Mouse (Mus musculus): ENCODE data around the gene Nkain2.

The Nkain2 gene

GRCm38 (mm10) chr10:32576559-32577275 is 313.5 kb downstream of the Nkain2 start:
- DNase-seq: no peak

GRCm38 (mm10) chr10:32557673-32558072 is 332.6 kb downstream of the Nkain2 start:
- no peak for DNase-seq

- no peak for DNase-seq
Observed at GRCm38 (mm10) chr10:32536057-32536456, 354.2 kb downstream of the Nkain2 start.

- no peak for DNase-seq
Observed at GRCm38 (mm10) chr10:32510821-32511220, 379.4 kb downstream of the Nkain2 start.

GRCm38 (mm10) chr10:32494591-32495182 is 395.6 kb downstream of the Nkain2 start:
- DNase-seq: no peak

GRCm38 (mm10) chr10:32493600-32493999 is 396.7 kb downstream of the Nkain2 start:
- no peak for DNase-seq

- no peak for DNase-seq
Observed at GRCm38 (mm10) chr10:32462726-32463125, 427.5 kb downstream of the Nkain2 start.

- DNase-seq: no peak
Observed at GRCm38 (mm10) chr10:32439932-32440519, 450.2 kb downstream of the Nkain2 start.

GRCm38 (mm10) chr10:32414228-32414627 is 476.0 kb downstream of the Nkain2 start:
- DNase-seq: no peak

- no peak for DNase-seq
Observed at GRCm38 (mm10) chr10:32411331-32411730, 478.9 kb downstream of the Nkain2 start.

GRCm38 (mm10) chr10:32400961-32401360 is 489.3 kb downstream of the Nkain2 start:
- DNase-seq: no peak

- DNase-seq: no peak
Observed at GRCm38 (mm10) chr10:32393859-32394521, 496.3 kb downstream of the Nkain2 start.

- DNase-seq: no peak
Observed at GRCm38 (mm10) chr10:32393326-32393725, 496.9 kb downstream of the Nkain2 start.

- DNase-seq: no peak
Observed at GRCm38 (mm10) chr10:32312754-32313153, 577.5 kb downstream of the Nkain2 start.

GRCm38 (mm10) chr10:32301024-32301597 is 589.2 kb downstream of the Nkain2 start:
- no peak for DNase-seq

GRCm38 (mm10) chr10:32290487-32290886 is 599.8 kb downstream of the Nkain2 start:
- no peak for DNase-seq

- no peak for DNase-seq
Observed at GRCm38 (mm10) chr10:32283690-32284089, 606.6 kb downstream of the Nkain2 start.

- DNase-seq: no peak
Observed at GRCm38 (mm10) chr10:32243266-32243882, 646.9 kb downstream of the Nkain2 start.

GRCm38 (mm10) chr10:32241168-32241567 is 649.1 kb downstream of the Nkain2 start:
- DNase-seq: no peak

- DNase-seq: no peak
Observed at GRCm38 (mm10) chr10:32182951-32183350, 707.3 kb downstream of the Nkain2 start.

GRCm38 (mm10) chr10:32091354-32091753 is 798.9 kb downstream of the Nkain2 start:
- DNase-seq: no peak

- no peak for DNase-seq
Observed at GRCm38 (mm10) chr10:32060396-32060795, 829.9 kb downstream of the Nkain2 start.

GRCm38 (mm10) chr10:32058251-32058650 is 832.0 kb downstream of the Nkain2 start:
- no peak for DNase-seq
